ENCODE assay signal across 9 mouse cellular contexts in genomic region chr4:140962950-140963349, GRCm38 (mm10). TPM values are rescaled to one million over a fixed set of nuclear protein-coding genes. Genes with fewer than 3 reads are reported as not detected.
DNase-seq lines count a peak whose midpoint lies in the region; ATAC-seq and TF ChIP-seq lines count a peak whose summit lies in the region.
"Had no signal": no experiment of that assay in that cellular context is flagged by ENCODE, and none has a peak within 500 bp of the region (broad histone marks: within the 10 kb centered on the region; RNA-seq: fewer than 3 reads in every experiment).

No protein-coding gene starts in this region.

- peak overlapping the region; percentile 55 for H3K9ac ChIP-seq in liver, adult 2 months (ENCODE audit: low read depth, low read length)
- no peak overlapping the region; the same call in 1 of the 2 replicates for H3K9ac ChIP-seq in neural tube, embryonic 14.5 days (replicated peaks; ENCODE audit: low read depth, low read length)

- H3K27ac ChIP-seq in hindbrain, embryonic 10.5 days = no peak overlapping the region
- peak overlapping the region; percentile 98 for H3K27ac ChIP-seq in liver, adult 2 months (replicated peaks; ENCODE audit: insufficient read depth, low read depth, low read length)
- no peak overlapping the region for H3K27ac ChIP-seq in neural tube, embryonic 14.5 days (ENCODE audit: low read depth, low read length)

- no peak for TF ChIP-seq POLR2A in liver, adult 2 months (IDR thresholded peaks at IDR 0.05; ENCODE audit: extremely low read depth, insufficient read depth, low read length)

- 0 out of 2 replicates have a peak overlapping the region, but pooled peaks have one; percentile 88 for H3K4me2 ChIP-seq in neural tube, embryonic 14.5 days (ENCODE audit: low read depth, low read length)

- H3K27me3 ChIP-seq in hindbrain, embryonic 10.5 days (ENCODE audit: insufficient read depth, poor library complexity, severe bottlenecking) = no peaks in the 10 kb centered on the region
- H3K27me3 ChIP-seq in liver, adult 2 months (ENCODE audit: control insufficient read depth, insufficient read depth, low read length) = no peaks in the 10 kb centered on the region
- H3K27me3 ChIP-seq in neural tube, embryonic 14.5 days (ENCODE audit: control insufficient read depth, insufficient read depth, low read length) = no peaks in the 10 kb centered on the region
- H3K27me3 ChIP-seq: megakaryocyte, embryonic 14.5 days had no signal

- ATAC-seq in neural tube, embryonic 14.5 days (ENCODE audit: low read depth) = no peak

- H3K4me3 ChIP-seq in hindbrain, embryonic 10.5 days = peak overlapping the region; percentile 11; the same call in 1 of the 2 replicates
- peak overlapping the region; percentile 50 for H3K4me3 ChIP-seq in liver, adult 2 months (ENCODE audit: insufficient read depth, low read depth, low read length)
- peak overlapping the region; percentile 97; the same call in 1 of the 2 replicates for H3K4me3 ChIP-seq in neural tube, embryonic 14.5 days (ENCODE audit: low read depth, low read length)

- H3K36me3 ChIP-seq in hindbrain, embryonic 10.5 days = peaks cover 24% of the 10 kb centered on the region
- peaks cover 8% of the 10 kb centered on the region; the same call in 1 of the 2 replicates for H3K36me3 ChIP-seq in liver, adult 2 months (ENCODE audit: control insufficient read depth, insufficient read depth, low read length)
- H3K36me3 ChIP-seq in neural tube, embryonic 14.5 days (ENCODE audit: control insufficient read depth, insufficient read depth, low read length) = peaks cover 8% of the 10 kb centered on the region

- H3K79me2 ChIP-seq in liver, adult 2 months (ENCODE audit: control insufficient read depth, insufficient read depth, low read length) = peaks cover 26% of the 10 kb centered on the region; the same call in 1 of the 2 replicates

- peak; percentile 80 for DNase-seq in ovary, adult 18-20 months (ENCODE audit: low spot score)
- DNase-seq in ovary, postnatal 14 days (ENCODE audit: low spot score) = no peak
- DNase-seq in adrenal gland, postnatal 25 days = peak; percentile 68
- no peak for DNase-seq in hindbrain, embryonic 10.5 days (ENCODE audit: low spot score)
- peak; percentile 96 for DNase-seq in liver, adult 2 months (ENCODE audit: extremely low read depth, low read depth, low spot score)
- DNase-seq in urinary bladder, adult 2 months (ENCODE audit: low spot score) = no peak
- DNase-seq in layer of hippocampus, adult 8-10 months (ENCODE audit: low spot score in 2 of 2) = no peak

- peaks cover 38% of the 10 kb centered on the region for H3K4me1 ChIP-seq in hindbrain, embryonic 10.5 days (replicated peaks)
- H3K4me1 ChIP-seq in liver, adult 2 months (ENCODE audit: control insufficient read depth, insufficient read depth, low read length) = peaks cover 13% of the 10 kb centered on the region
- peaks cover 11% of the 10 kb centered on the region for H3K4me1 ChIP-seq in neural tube, embryonic 14.5 days (ENCODE audit: control insufficient read depth, insufficient read depth, low read length)

- 52% methylated on average over 5 of the region's 5 CpGs for WGBS in hindbrain, embryonic 10.5 days
- WGBS in liver, adult 2 months = 10% methylated on average over 5 of the region's 5 CpGs
- WGBS in neural tube, embryonic 14.5 days = 37% methylated on average over 5 of the region's 5 CpGs

- H3K9me3 ChIP-seq in hindbrain, embryonic 10.5 days = no peaks in the 10 kb centered on the region
- no peaks in the 10 kb centered on the region for H3K9me3 ChIP-seq in neural tube, embryonic 14.5 days (ENCODE audit: control insufficient read depth, low read length)
- H3K9me3 ChIP-seq: megakaryocyte, embryonic 14.5 days had no signal

- no peak for TF ChIP-seq CTCF in liver, adult 2 months (IDR thresholded peaks at IDR 0.05; ENCODE audit: low read depth, low read length)

RNA-seq across cellular contexts. Expression of gene Sdhb, which starts 1.9 kb away (rescaled TPM):
- total RNA-seq in adrenal gland, postnatal 25 days (2021) = 452 and 458 TPM in 2 replicates
- 412 and 491 TPM in 2 replicates for polyA plus RNA-seq in hindbrain, embryonic 10.5 days (2016; fragmentation: Nextera tagmentation; extraction: Ambion mirVana)
- 479 and 532 TPM in 2 replicates for total RNA-seq in liver, adult 2 months (2014; rRNA removed)
- 324 and 347 TPM in 2 replicates for polyA plus RNA-seq in liver, adult 2 months (2012; rRNA removed)
- 469 and 520 TPM in 2 replicates for polyA plus RNA-seq in neural tube, embryonic 14.5 days (2014; fragmentation: Nextera tagmentation; extraction: Ambion mirVana)
- 175 and 188 TPM in 2 replicates for polyA plus RNA-seq in urinary bladder, adult 2 months (2012; rRNA removed)
- 100 to 1,000 TPM; 169 to 190 (median 176) TPM for total RNA-seq in layer of hippocampus, adult 8-10 months (2022)

RNA-seq across cellular contexts. Expression of gene Atp13a2, which starts 23.7 kb away (rescaled TPM):
- 35.9 and 53.3 TPM in 2 replicates for total RNA-seq in adrenal gland, postnatal 25 days (2021)
- polyA plus RNA-seq in hindbrain, embryonic 10.5 days (2016; fragmentation: Nextera tagmentation; extraction: Ambion mirVana) = 54.8 and 82.1 TPM in 2 replicates
- total RNA-seq in liver, adult 2 months (2014; rRNA removed) = 12.9 and 13.3 TPM in 2 replicates
- 32.5 and 34.0 TPM in 2 replicates for polyA plus RNA-seq in liver, adult 2 months (2012; rRNA removed)
- polyA plus RNA-seq in neural tube, embryonic 14.5 days (2014; fragmentation: Nextera tagmentation; extraction: Ambion mirVana) = 155 and 160 TPM in 2 replicates
- polyA plus RNA-seq in urinary bladder, adult 2 months (2012; rRNA removed) = 49.5 and 57.3 TPM in 2 replicates
- total RNA-seq in layer of hippocampus, adult 8-10 months (2022) = 100 to 1,000 TPM; 144 to 156 (median 150) TPM

RNA-seq across cellular contexts. Expression of gene Mfap2, which starts 47.3 kb away (rescaled TPM):
- 10.7 and 11.1 TPM in 2 replicates for total RNA-seq in adrenal gland, postnatal 25 days (2021)
- 307 and 334 TPM in 2 replicates for polyA plus RNA-seq in hindbrain, embryonic 10.5 days (2016; fragmentation: Nextera tagmentation; extraction: Ambion mirVana)
- total RNA-seq in liver, adult 2 months (2014; rRNA removed) = 0.18 TPM in 1 of 2 replicates, not detected in the other
- polyA plus RNA-seq in liver, adult 2 months (2012; rRNA removed) = 0.30 and 0.45 TPM in 2 replicates
- polyA plus RNA-seq in neural tube, embryonic 14.5 days (2014; fragmentation: Nextera tagmentation; extraction: Ambion mirVana) = 109 and 229 TPM in 2 replicates
- 37.6 and 37.9 TPM in 2 replicates for polyA plus RNA-seq in urinary bladder, adult 2 months (2012; rRNA removed)
- total RNA-seq in layer of hippocampus, adult 8-10 months (2022) = 1 to 10 TPM; 4.2 to 6.6 (median 5.5) TPM

RNA-seq across cellular contexts. Expression of gene Padi2, which starts 56.8 kb away (rescaled TPM):
- 5.4 and 8.3 TPM in 2 replicates for total RNA-seq in adrenal gland, postnatal 25 days (2021)
- 1.4 and 3.8 TPM in 2 replicates for polyA plus RNA-seq in hindbrain, embryonic 10.5 days (2016; fragmentation: Nextera tagmentation; extraction: Ambion mirVana)
- total RNA-seq in liver, adult 2 months (2014; rRNA removed) = 0.09 and 0.13 TPM in 2 replicates
- 0.21 and 0.25 TPM in 2 replicates for polyA plus RNA-seq in liver, adult 2 months (2012; rRNA removed)
- polyA plus RNA-seq in neural tube, embryonic 14.5 days (2014; fragmentation: Nextera tagmentation; extraction: Ambion mirVana) = 0.95 and 2.3 TPM in 2 replicates
- 1.7 and 1.8 TPM in 2 replicates for polyA plus RNA-seq in urinary bladder, adult 2 months (2012; rRNA removed)
- total RNA-seq in layer of hippocampus, adult 8-10 months (2022) = 10 to 100 TPM; 25.4 to 44.6 (median 32.6) TPM

Comparison
In these comparisons a context has a peak if more than half of its experiments do, and no peak if none do; other contexts are left out.
1. DNase-seq: peak in ovary, adult 18-20 months (single experiment), adrenal gland, postnatal 25 days (single experiment) and liver, adult 2 months (single experiment); none in ovary, postnatal 14 days (single experiment), hindbrain, embryonic 10.5 days (single experiment), urinary bladder, adult 2 months (single experiment) and layer of hippocampus, adult 8-10 months (0 of 2).
2. H3K4me3 ChIP-seq: peak in every context shown above with its lines; median percentile 97 in neural tube, embryonic 14.5 days; 50 in liver, adult 2 months; 11 in hindbrain, embryonic 10.5 days.
3. RNA of gene Mfap2, which starts 47.3 kb away (polyA plus RNA-seq): 307 to 334 TPM in hindbrain, embryonic 10.5 days, 109 to 229 TPM in neural tube, embryonic 14.5 days and 37.6 to 37.9 TPM in urinary bladder, adult 2 months; 0.30 to 0.45 TPM in liver, adult 2 months; every median in the first group is over 10 times any median in the second.